Mouse (Mus musculus): ENCODE results near the gene Fam76a. TPM values are rescaled to one million over a fixed set of nuclear protein-coding genes. Genes with fewer than 3 reads are reported as not detected.

Gene Fam76a
- polyA plus RNA-seq, 1 experiment from 2014 or later, result 47.5 TPM

Other genes with a start within 250 kb of the Fam76a start
- 5.2 and 5.6 TPM in 2 replicates for gene Xkr8, start 190.0 kb downstream of the Fam76a start, polyA plus RNA-seq (2014; fragmentation: Nextera tagmentation; extraction: Ambion mirVana)
- gene Smpdl3b, start 165.3 kb downstream of the Fam76a start, polyA plus RNA-seq (2014; fragmentation: Nextera tagmentation; extraction: Ambion mirVana), result 0.35 and 0.54 TPM in 2 replicates
- gene Rpa2, start 154.2 kb downstream of the Fam76a start, polyA plus RNA-seq (2014; fragmentation: Nextera tagmentation; extraction: Ambion mirVana), result 34.1 and 38.1 TPM in 2 replicates
- gene Themis2, start 126.2 kb downstream of the Fam76a start, polyA plus RNA-seq (2014; fragmentation: Nextera tagmentation; extraction: Ambion mirVana), result 0.09 and 1.6 TPM in 2 replicates
- 56.8 and 75.5 TPM in 2 replicates for gene Ppp1r8, start 79.4 kb downstream of the Fam76a start, polyA plus RNA-seq (2014; fragmentation: Nextera tagmentation; extraction: Ambion mirVana)
- 192 and 197 TPM in 2 replicates for gene Stx12, start 38.0 kb downstream of the Fam76a start, polyA plus RNA-seq (2014; fragmentation: Nextera tagmentation; extraction: Ambion mirVana)
- 0.08 TPM in 1 of 2 replicates, not detected in the other for gene Fgr, start 51.5 kb upstream of the Fam76a start, polyA plus RNA-seq (2014; fragmentation: Nextera tagmentation; extraction: Ambion mirVana)
- gene Ahdc1, start 88.7 kb upstream of the Fam76a start, polyA plus RNA-seq (2014; fragmentation: Nextera tagmentation; extraction: Ambion mirVana), result 13.0 and 15.3 TPM in 2 replicates
- 19.6 and 23.1 TPM in 2 replicates for gene Wasf2, start 207.9 kb upstream of the Fam76a start, polyA plus RNA-seq (2014; fragmentation: Nextera tagmentation; extraction: Ambion mirVana)